Mouse (Mus musculus): ENCODE results near the gene Rhbdl1. TPM values are rescaled to one million over a fixed set of nuclear protein-coding genes. Genes with fewer than 3 reads are reported as not detected.
"Not testable (repeated sequence)": the region's sequence is repeated elsewhere in the genome, so short reads cannot be mapped to it uniquely, and the experiment has no call there.

The Rhbdl1 gene
- total RNA-seq, 2 experiments from 2014 or later, result 40.6 to 42.4 TPM

DNA sequence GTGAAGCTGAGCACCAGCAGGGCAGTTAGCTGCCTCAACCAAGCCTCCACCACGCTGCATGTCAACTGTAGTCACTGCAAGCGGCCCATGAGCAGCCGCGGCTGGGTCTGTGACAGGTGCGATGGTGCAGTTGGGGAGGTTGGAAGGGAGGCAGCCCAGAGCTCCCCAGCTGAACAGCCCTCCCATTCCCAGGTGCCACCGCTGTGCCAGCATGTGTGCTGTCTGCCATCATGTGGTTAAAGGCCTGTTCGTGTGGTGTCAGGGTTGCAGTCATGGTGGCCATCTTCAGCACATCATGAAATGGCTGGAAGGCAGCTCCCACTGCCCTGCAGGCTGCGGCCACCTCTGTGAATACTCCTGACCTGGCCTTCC lies 8.9 kb downstream of the Rhbdl1 start:
- no peak for DNase-seq (ENCODE audit: low spot score in 2 of 2)

- no peak for DNase-seq (ENCODE audit: low spot score in 2 of 2)
These were observed 9.4 kb downstream of the Rhbdl1 start for GRCm38 (mm10) chr17:25827546-25828222.

- DNase-seq (ENCODE audit: low spot score in 2 of 2), result no peak
These were observed 10.1 kb downstream of the Rhbdl1 start for GRCm38 (mm10) chr17:25827011-25827410.

GRCm38 (mm10) chr17:25825984-25826570 lies 11.0 kb downstream of the Rhbdl1 start:
- DNase-seq (ENCODE audit: low spot score in 2 of 2), result no peak

DNA sequence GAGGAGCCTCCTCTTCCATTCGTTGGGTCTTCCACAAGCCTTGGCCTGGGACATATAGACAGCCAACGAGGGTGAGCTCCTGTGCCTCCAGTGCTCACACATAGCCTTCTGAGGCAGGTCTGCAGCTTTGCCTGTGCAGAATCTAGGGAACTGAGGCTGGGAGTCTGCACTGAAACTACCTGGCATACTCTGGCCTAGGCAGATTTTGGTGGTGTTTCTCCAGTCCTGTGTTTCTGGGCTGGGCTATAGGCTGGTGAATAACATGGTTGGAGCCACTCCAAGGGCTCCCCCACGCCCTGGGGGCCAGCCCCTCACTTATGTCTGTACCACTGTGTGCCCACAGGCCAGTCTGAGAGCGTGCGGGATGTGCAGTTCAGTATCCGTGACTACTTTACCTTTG lies 11.8 kb downstream of the Rhbdl1 start:
- no peak for DNase-seq (ENCODE audit: low spot score in 2 of 2)

DNA sequence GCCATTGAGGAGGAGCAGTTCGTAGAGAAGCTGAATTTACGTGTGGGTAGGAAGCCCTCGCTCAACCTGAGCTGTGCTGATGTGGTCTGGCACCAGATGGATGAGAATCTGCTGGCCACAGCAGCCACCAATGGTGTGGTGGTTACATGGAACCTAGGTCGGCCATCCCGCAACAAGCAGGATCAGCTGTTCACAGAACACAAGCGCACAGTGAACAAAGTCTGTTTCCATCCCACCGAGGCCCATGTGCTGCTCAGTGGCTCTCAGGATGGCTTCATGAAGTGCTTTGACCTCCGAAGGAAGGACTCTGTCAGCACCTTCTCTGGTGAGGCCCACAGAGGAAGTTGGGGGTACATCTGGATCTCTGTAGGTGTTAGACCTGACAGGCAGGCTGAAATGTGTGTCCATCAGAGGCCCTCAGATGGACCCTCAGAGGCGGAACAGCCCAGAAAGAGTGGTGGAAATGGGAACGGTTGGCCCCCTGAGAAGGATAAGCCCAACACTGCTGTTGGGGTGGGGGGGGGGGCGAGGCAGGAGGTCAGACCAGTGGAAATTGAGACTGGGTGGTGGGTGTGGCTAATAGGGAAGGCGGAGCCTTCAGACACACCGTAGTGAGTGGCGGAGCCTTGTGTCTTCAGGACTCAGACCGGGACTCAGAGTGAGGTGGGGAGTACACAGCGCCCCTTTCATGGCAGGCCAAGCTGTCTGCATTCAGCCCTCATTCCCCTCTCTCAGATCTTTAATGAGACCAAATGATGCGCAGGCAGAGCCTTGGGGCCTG lies 12.5 kb downstream of the Rhbdl1 start:
- DNase-seq (ENCODE audit: low spot score in 2 of 2), result no peak

- DNase-seq (ENCODE audit: low spot score in 2 of 2), result peak; percentile 71 to 80
These were observed 13.6 kb downstream of the Rhbdl1 start, which contains the start of gene Wdr24 for GRCm38 (mm10) chr17:25823452-25823851. TSS of gene Wdr24 (plus strand) at chr17:25823627.

- no peak for DNase-seq (ENCODE audit: low spot score in 2 of 2)
These were observed 18.0 kb downstream of the Rhbdl1 start for GRCm38 (mm10) chr17:25818851-25819780.

- no peak for DNase-seq (ENCODE audit: low spot score in 2 of 2)
These were observed 19.4 kb downstream of the Rhbdl1 start for GRCm38 (mm10) chr17:25817662-25818061.

DNA sequence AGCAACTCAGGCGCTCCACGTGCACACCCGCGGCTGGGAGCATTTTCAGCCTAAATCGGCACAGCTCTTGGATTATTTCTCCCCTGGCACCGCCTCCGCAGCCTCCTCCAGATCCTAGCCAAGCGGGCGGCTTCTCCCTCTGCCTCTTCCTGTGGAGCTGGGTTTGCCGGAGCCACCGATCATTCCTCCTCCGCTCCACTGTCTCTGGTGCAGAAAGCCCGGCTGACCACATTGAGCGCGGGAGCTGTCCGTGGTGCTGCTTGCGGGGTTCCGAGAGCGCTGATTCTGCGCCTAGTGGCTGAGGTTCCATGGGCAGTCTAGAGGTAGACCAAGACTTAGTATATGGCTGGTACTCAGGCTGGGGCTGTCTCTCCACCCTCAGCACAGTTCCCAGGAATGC lies 23.6 kb downstream of the Rhbdl1 start:
- peak; percentile 87 to 93 for DNase-seq (ENCODE audit: low spot score in 2 of 2)

- DNase-seq (ENCODE audit: low spot score in 2 of 2), result no peak
These were observed 26.2 kb downstream of the Rhbdl1 start for GRCm38 (mm10) chr17:25810890-25811289.

DNA sequence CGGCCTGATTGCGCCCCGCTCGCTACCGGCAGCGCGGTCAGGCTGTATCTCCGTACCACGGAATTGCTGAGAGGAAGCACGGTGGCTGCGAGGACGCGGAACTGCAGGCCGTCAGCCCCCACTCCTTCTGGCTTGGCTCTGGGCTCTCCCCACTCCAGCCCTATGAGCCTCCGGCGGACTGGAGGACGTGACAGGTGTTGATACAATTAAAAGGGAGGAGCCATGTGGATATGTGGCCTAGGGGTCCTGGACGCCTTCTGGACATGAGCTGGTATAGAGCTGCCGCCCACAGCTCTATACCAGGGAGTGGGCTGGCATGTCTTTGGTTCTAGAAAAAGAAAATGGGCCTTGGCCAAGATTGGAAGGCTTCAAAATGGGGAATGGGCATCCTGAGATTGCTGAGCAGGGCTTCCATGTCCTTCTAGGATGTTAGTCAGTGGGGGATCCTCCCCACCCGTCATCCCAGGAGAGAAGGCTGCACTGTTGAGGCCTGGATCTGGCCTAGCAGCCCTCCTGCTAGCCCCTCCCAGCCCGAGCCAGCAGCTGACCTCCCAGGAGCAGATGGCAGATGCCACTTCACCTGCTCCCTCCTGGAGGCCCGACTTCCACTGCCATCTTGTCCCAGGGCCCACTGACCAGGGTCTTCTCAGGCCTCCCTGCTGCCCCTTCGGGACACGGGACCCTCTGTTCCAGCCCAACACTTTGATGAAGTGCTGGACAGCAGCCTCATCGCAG lies 27.3 kb downstream of the Rhbdl1 start:
- peak in 1 of 2 experiments; percentile 40 for DNase-seq (ENCODE audit: low spot score in 2 of 2)

DNA sequence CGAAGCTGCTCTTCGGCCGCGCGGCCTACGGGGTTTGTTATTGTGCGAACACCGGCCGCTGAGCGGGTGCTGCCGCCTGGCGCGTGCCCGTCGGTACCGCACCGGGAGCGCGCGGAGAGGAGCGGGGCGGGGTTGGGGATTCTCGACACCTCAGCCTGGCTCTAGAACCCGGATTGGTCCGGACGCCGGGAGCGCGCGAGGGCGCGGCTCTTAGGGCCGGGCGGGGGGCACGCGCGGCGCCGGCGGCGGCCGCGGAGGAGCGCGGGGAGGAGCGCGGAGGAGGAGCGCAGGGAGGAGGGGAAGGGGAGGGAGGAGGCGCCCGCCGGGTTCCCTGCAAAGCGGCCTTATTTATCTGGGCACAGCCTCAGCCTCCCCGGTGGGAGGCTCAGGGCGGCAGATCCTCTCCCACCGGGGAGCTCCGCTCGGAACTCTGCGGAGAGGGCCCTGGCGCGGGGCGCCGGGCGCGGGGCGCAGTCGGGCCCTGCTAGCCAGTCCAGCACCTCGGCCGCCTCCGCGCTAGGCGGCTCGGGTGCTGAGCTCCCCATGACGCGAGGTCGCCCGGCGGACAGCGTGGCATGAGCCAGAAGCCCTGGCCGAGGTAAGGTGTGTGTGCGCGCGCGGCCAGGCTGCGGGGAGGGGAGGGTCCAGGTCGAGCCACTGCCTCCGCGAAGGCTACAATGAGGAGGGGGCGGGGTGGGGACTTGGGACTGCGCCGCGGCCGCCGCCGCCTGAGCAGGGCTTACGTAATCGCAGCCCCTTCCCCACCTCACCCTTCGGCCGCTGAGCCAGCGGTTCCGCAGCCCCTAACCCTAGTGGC lies 28.1 kb downstream of the Rhbdl1 start, which contains the start of gene Fbxl16:
Fbxl16 (plus strand) TSS at position 297 of the 817 bp plus-strand sequence.
- peak; percentile 86 to 95 for DNase-seq (ENCODE audit: low spot score in 2 of 2)

GRCm38 (mm10) chr17:25808028-25808427 lies 29.1 kb downstream of the Rhbdl1 start:
- DNase-seq (ENCODE audit: low spot score in 2 of 2), result no peak

DNA sequence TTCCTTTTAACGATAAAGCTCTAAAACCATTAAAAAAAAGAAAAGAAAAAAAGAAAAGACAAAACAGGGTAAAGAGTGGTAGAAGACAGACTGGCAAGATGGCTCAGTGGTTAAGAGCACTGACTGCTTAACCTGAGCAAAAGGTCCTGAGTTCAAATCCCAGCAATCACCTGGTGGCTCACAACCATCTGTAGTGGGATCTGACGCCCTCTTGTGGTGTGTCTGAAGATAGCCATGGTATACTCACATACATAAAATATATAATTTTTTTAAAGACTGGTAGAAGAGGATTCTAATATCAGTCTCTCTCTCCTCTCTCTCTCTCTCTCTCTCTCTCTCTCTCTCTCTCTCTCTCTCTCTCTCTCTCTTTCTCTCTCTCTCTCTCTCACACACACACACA lies 29.6 kb downstream of the Rhbdl1 start:
- not testable (repeated sequence) for DNase-seq (ENCODE audit: low spot score in 2 of 2)

- DNase-seq (ENCODE audit: low spot score in 2 of 2), result no peak
These were observed 30.6 kb downstream of the Rhbdl1 start for GRCm38 (mm10) chr17:25806507-25806906.

DNA sequence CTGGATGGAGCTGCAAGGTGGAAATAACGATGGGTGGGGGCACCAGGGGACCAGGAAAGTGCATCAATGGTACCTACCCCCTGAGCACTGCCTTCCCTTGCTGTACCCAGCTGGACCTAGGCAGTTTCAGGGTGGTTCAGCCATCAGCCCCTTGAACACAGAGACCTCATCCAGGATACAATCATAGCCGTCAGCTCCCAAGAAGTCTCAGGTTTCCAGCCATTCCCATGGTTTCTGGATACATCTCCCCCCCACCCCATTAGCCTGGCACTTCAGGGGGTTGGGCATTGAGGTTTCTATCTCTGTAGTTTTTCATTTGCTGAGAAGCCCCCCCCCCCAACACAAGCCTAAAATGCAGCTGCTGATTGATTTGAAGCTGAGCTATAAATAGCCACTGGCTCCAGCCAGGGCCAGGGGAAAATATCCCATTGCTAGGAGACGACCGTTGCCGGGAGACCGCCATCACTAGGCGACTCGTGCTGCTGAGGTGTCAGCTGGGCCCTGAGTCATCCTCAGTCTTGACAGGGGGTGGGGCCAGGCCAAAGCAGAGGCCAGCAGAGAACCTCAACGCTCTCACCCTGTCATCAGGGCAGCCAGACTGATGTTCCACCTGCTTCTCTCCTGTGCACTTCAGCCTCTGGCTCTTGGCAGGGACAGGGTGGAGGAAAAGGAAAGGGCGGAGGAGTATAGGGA lies 34.1 kb downstream of the Rhbdl1 start:
- DNase-seq (ENCODE audit: low spot score in 2 of 2), result peak; percentile 73 to 83

- peak; percentile 65 to 70 for DNase-seq (ENCODE audit: low spot score in 2 of 2)
These were observed 36.1 kb downstream of the Rhbdl1 start for GRCm38 (mm10) chr17:25801029-25801428.

GRCm38 (mm10) chr17:25796951-25797369 lies 40.1 kb downstream of the Rhbdl1 start, which contains the start of gene Metrn:
TSS of gene Metrn (minus strand) at chr17:25797136.
- peak; percentile 69 to 75 for DNase-seq (ENCODE audit: low spot score in 2 of 2)

Data from left cerebral cortex, adult 18-20 months (tissue).